ENCODE assay signal across 9 mouse cellular contexts in genomic region chr2:135717232-135718134, GRCm38 (mm10). TPM values are rescaled to one million over a fixed set of nuclear protein-coding genes. Genes with fewer than 3 reads are reported as not detected.
A peak's percentile ranks its signal among the peaks of the same experiment; 100 is the strongest.
DNase-seq lines count a peak whose midpoint lies in the region; ATAC-seq lines count a peak whose summit lies in the region.
"Had no signal": no experiment of that assay in that cellular context is flagged by ENCODE, and none has a peak within 500 bp of the region (broad histone marks: within the 10 kb centered on the region; RNA-seq: fewer than 3 reads in every experiment).

No protein-coding gene starts in this region.

- DNase-seq in hindbrain, embryonic 10.5 days (ENCODE audit: low spot score), result no peak
- DNase-seq in hindbrain, embryonic 11.5 days (ENCODE audit: low spot score), result no peak
- DNase-seq in forebrain, embryonic 10.5 days (ENCODE audit: extremely low spot score, low spot score), result no peak
- peak; percentile 60 for DNase-seq in kidney, postnatal 14 days
- DNase-seq in lung, postnatal 25 days (ENCODE audit: low spot score), result peak; percentile 70
- no peak for DNase-seq in thymus, postnatal 36 days

- ATAC-seq in hindbrain, embryonic 11.5 days (ENCODE audit: low FRiP score), result no peak
- 0 out of 2 replicates have a peak, but pooled peaks have one; percentile 47 for ATAC-seq in heart, embryonic 15.5 days (replicated peaks; ENCODE audit: insufficient number of reproducible peaks, insufficient read depth, low FRiP score, low read depth)
- peak; percentile 60; the same call in 1 of the 2 replicates for ATAC-seq in stomach, embryonic 16.5 days (ENCODE audit: insufficient read depth, low FRiP score)

- no peaks in the 10 kb centered on the region for H3K36me3 ChIP-seq in hindbrain, embryonic 10.5 days
- no peaks in the 10 kb centered on the region for H3K36me3 ChIP-seq in hindbrain, embryonic 11.5 days (ENCODE audit: control insufficient read depth, insufficient read depth, low read length)
- no peaks in the 10 kb centered on the region for H3K36me3 ChIP-seq in forebrain, embryonic 10.5 days (replicated peaks)
- no peaks in the 10 kb centered on the region for H3K36me3 ChIP-seq in heart, embryonic 15.5 days
- no peaks in the 10 kb centered on the region for H3K36me3 ChIP-seq in stomach, embryonic 16.5 days (ENCODE audit: control insufficient read depth, insufficient read depth, low read length)

- H3K4me2 ChIP-seq in hindbrain, embryonic 11.5 days (replicated peaks; ENCODE audit: low read depth, low read length), result no peak overlapping the region
- H3K4me2 ChIP-seq in heart, embryonic 15.5 days, result peak overlapping the region; percentile 57
- H3K4me2 ChIP-seq in stomach, embryonic 16.5 days (ENCODE audit: low read depth, low read length), result peak overlapping the region; percentile 47

- peak overlapping the region; percentile 9; the same call in 1 of the 2 replicates for H3K27ac ChIP-seq in hindbrain, embryonic 10.5 days
- H3K27ac ChIP-seq in hindbrain, embryonic 11.5 days (ENCODE audit: low read depth, low read length), result no peak overlapping the region; the same call in 1 of the 2 replicates
- peak overlapping the region; percentile 71 for H3K27ac ChIP-seq in forebrain, embryonic 10.5 days
- peak overlapping the region; percentile 58 for H3K27ac ChIP-seq in heart, embryonic 15.5 days
- H3K27ac ChIP-seq in stomach, embryonic 16.5 days (ENCODE audit: low read length), result peak overlapping the region; percentile 29; the same call in 1 of the 2 replicates

- no peak overlapping the region for H3K4me3 ChIP-seq in hindbrain, embryonic 10.5 days
- no peak overlapping the region for H3K4me3 ChIP-seq in hindbrain, embryonic 11.5 days (ENCODE audit: low read depth, low read length)
- H3K4me3 ChIP-seq in forebrain, embryonic 10.5 days, result no peak overlapping the region
- H3K4me3 ChIP-seq in heart, embryonic 15.5 days, result peak overlapping the region; percentile 26
- H3K4me3 ChIP-seq in stomach, embryonic 16.5 days (replicated peaks; ENCODE audit: low read length), result peak overlapping the region; percentile 27
- H3K4me3 ChIP-seq: erythroblast, embryonic 14.5 days had no signal

- no peaks in the 10 kb centered on the region for H3K27me3 ChIP-seq in hindbrain, embryonic 10.5 days (ENCODE audit: insufficient read depth, poor library complexity, severe bottlenecking)
- H3K27me3 ChIP-seq in hindbrain, embryonic 11.5 days (ENCODE audit: control insufficient read depth, insufficient read depth, low read length), result no peaks in the 10 kb centered on the region
- H3K27me3 ChIP-seq in forebrain, embryonic 10.5 days (ENCODE audit: poor library complexity, severe bottlenecking), result no peaks in the 10 kb centered on the region
- no peaks in the 10 kb centered on the region for H3K27me3 ChIP-seq in heart, embryonic 15.5 days
- no peaks in the 10 kb centered on the region for H3K27me3 ChIP-seq in stomach, embryonic 16.5 days (ENCODE audit: control insufficient read depth, insufficient read depth, low read length)

- H3K9me3 ChIP-seq in hindbrain, embryonic 10.5 days, result no peaks in the 10 kb centered on the region
- H3K9me3 ChIP-seq in hindbrain, embryonic 11.5 days (ENCODE audit: control insufficient read depth, low read length), result no peaks in the 10 kb centered on the region
- H3K9me3 ChIP-seq in forebrain, embryonic 10.5 days, result no peaks in the 10 kb centered on the region
- no peaks in the 10 kb centered on the region for H3K9me3 ChIP-seq in heart, embryonic 15.5 days (replicated peaks)
- H3K9me3 ChIP-seq in stomach, embryonic 16.5 days (replicated peaks; ENCODE audit: control insufficient read depth, low read length), result no peaks in the 10 kb centered on the region

- no peak overlapping the region for H3K9ac ChIP-seq in hindbrain, embryonic 11.5 days (ENCODE audit: low read depth, low read length)
- H3K9ac ChIP-seq in heart, embryonic 15.5 days, result peak overlapping the region; percentile 36; the same call in 1 of the 2 replicates
- peak overlapping the region; percentile 51 for H3K9ac ChIP-seq in stomach, embryonic 16.5 days (ENCODE audit: low read length)

- H3K4me1 ChIP-seq in hindbrain, embryonic 10.5 days (replicated peaks), result peaks cover 27% of the 10 kb centered on the region
- no peaks in the 10 kb centered on the region for H3K4me1 ChIP-seq in hindbrain, embryonic 11.5 days (replicated peaks; ENCODE audit: control insufficient read depth, insufficient read depth, low read length)
- peaks cover 66% of the 10 kb centered on the region for H3K4me1 ChIP-seq in forebrain, embryonic 10.5 days
- H3K4me1 ChIP-seq in heart, embryonic 15.5 days (replicated peaks), result peaks cover 35% of the 10 kb centered on the region
- peaks cover 15% of the 10 kb centered on the region for H3K4me1 ChIP-seq in stomach, embryonic 16.5 days (ENCODE audit: control insufficient read depth, insufficient read depth, low read length)

- 27% methylated on average over 16 of the region's 16 CpGs for WGBS in hindbrain, embryonic 10.5 days
- WGBS in hindbrain, embryonic 11.5 days, result 29% methylated on average over 16 of the region's 16 CpGs
- WGBS in forebrain, embryonic 10.5 days, result 21% methylated on average over 16 of the region's 16 CpGs
- WGBS in heart, embryonic 15.5 days, result 15% methylated on average over 16 of the region's 16 CpGs
- WGBS in stomach, embryonic 16.5 days, result 21% methylated on average over 16 of the region's 16 CpGs

RNA-seq across cellular contexts. Expression of gene Plcb4, which starts 58.7 kb away (rescaled TPM):
- polyA plus RNA-seq in hindbrain, embryonic 10.5 days (2016; fragmentation: Nextera tagmentation; extraction: Ambion mirVana), result 11.7 and 15.6 TPM in 2 replicates
- 21.5 and 29.3 TPM in 2 replicates for polyA plus RNA-seq in hindbrain, embryonic 11.5 days (2014; fragmentation: Nextera tagmentation; extraction: Ambion mirVana)
- 15.9 and 16.0 TPM in 2 replicates for polyA plus RNA-seq in forebrain, embryonic 10.5 days (2016; fragmentation: Nextera tagmentation; extraction: Ambion mirVana)
- 33.1 and 38.8 TPM in 2 replicates for polyA plus RNA-seq in heart, embryonic 15.5 days (2015; fragmentation: Nextera tagmentation; extraction: Ambion mirVana)
- polyA plus RNA-seq in stomach, embryonic 16.5 days (2015; fragmentation: Nextera tagmentation; extraction: Ambion mirVana), result 22.2 and 25.3 TPM in 2 replicates
- polyA plus RNA-seq: erythroblast, embryonic 14.5 days had no signal

Comparison
In these comparisons a context has a peak if more than half of its experiments do, and no peak if none do; other contexts are left out.
1. DNase-seq: peak in kidney, postnatal 14 days (single experiment) and lung, postnatal 25 days (single experiment); none in hindbrain, embryonic 10.5 days (single experiment), hindbrain, embryonic 11.5 days (single experiment), forebrain, embryonic 10.5 days (single experiment) and thymus, postnatal 36 days (0 of 2).
2. H3K4me3 ChIP-seq: peak in heart, embryonic 15.5 days (single experiment) and stomach, embryonic 16.5 days (single experiment); none in hindbrain, embryonic 10.5 days (single experiment), hindbrain, embryonic 11.5 days (single experiment) and forebrain, embryonic 10.5 days (single experiment).